Mouse (Mus musculus): ENCODE measurements around the gene 4933402N03Rik.

Gene 4933402N03Rik

GRCm38 (mm10) chr7:131146214-131146613, at the start of gene 4933402N03Rik:
4933402N03Rik (minus strand) TSS chr7:131146314.
- no peak for DNase-seq (ENCODE audit: low spot score)

- no peak for DNase-seq (ENCODE audit: low spot score)
These were observed 41.9 kb upstream of the 4933402N03Rik start for GRCm38 (mm10) chr7:131187996-131188395.

- DNase-seq (ENCODE audit: low spot score), result no peak
These were observed 40.9 kb upstream of the 4933402N03Rik start for GRCm38 (mm10) chr7:131187047-131187446.

GRCm38 (mm10) chr7:131184339-131184738, 38.2 kb upstream of the 4933402N03Rik start:
- no peak for DNase-seq (ENCODE audit: low spot score)

GRCm38 (mm10) chr7:131182685-131183084, 36.6 kb upstream of the 4933402N03Rik start:
- DNase-seq (ENCODE audit: low spot score), result no peak

GRCm38 (mm10) chr7:131174121-131174520, 28.0 kb upstream of the 4933402N03Rik start, which contains the start of gene 5430419D17Rik:
5430419D17Rik (plus strand) TSS chr7:131174402.
- DNase-seq (ENCODE audit: low spot score), result no peak

GRCm38 (mm10) chr7:131169099-131169498, 23.0 kb upstream of the 4933402N03Rik start:
- no peak for DNase-seq (ENCODE audit: low spot score)

GRCm38 (mm10) chr7:131167771-131168170, 21.7 kb upstream of the 4933402N03Rik start:
- no peak for DNase-seq (ENCODE audit: low spot score)

- no peak for DNase-seq (ENCODE audit: low spot score)
These were observed 16.1 kb upstream of the 4933402N03Rik start for GRCm38 (mm10) chr7:131162251-131162650.

GRCm38 (mm10) chr7:131153044-131153443, 6.9 kb upstream of the 4933402N03Rik start:
- DNase-seq (ENCODE audit: low spot score), result no peak

- no peak for DNase-seq (ENCODE audit: low spot score)
These were observed 4.1 kb upstream of the 4933402N03Rik start for GRCm38 (mm10) chr7:131150179-131150578.

- DNase-seq (ENCODE audit: low spot score), result no peak
These were observed 12.9 kb downstream of the 4933402N03Rik start for GRCm38 (mm10) chr7:131133181-131133580.

- no peak for DNase-seq (ENCODE audit: low spot score)
These were observed 16.1 kb downstream of the 4933402N03Rik start for GRCm38 (mm10) chr7:131130021-131130420.

- DNase-seq (ENCODE audit: low spot score), result no peak
These were observed 23.8 kb downstream of the 4933402N03Rik start for GRCm38 (mm10) chr7:131122210-131122807.

GRCm38 (mm10) chr7:131114434-131114833, 31.7 kb downstream of the 4933402N03Rik start:
- DNase-seq (ENCODE audit: low spot score), result no peak

GRCm38 (mm10) chr7:131113676-131114075, 32.4 kb downstream of the 4933402N03Rik start:
- DNase-seq (ENCODE audit: low spot score), result no peak

- DNase-seq (ENCODE audit: low spot score), result no peak
These were observed 33.6 kb downstream of the 4933402N03Rik start for GRCm38 (mm10) chr7:131112486-131112885.

Measured in spleen, adult 12 weeks (tissue).